Mouse (Mus musculus) brain, embryonic 14.5 days (tissue): ENCODE measurements at regions not wholly inside any gene's neighbourhood (a gene's known extent, or its start where the extent isn't known, plus 50 kb on each side); places are given as distances from the start of the nearest gene placed in this dataset.

Experiments used
- CTCF ChIP-seq: fragments of 200-500 bp; IDR thresholded peaks from 2 replicates; pipeline ENCODE4 v1.5.1; 2012; ENCODE audit warnings: inconsistent platforms, mild to moderate bottlenecking, moderate library complexity, borderline replicate concordance; ENCODE audit not compliant: insufficient read depth, insufficient read length; ENCODE audit errors: extremely low read depth
- POLR2A ChIP-seq: fragments of 200-500 bp; IDR thresholded peaks from 2 replicates; pipeline ENCODE4 v1.6.1; 2012; ENCODE audit warnings: mild to moderate bottlenecking, inconsistent platforms, borderline replicate concordance; ENCODE audit not compliant: poor library complexity, insufficient read depth, insufficient read length, severe bottlenecking; ENCODE audit errors: extremely low read depth

- TF ChIP-seq POLR2A (no peak), CTCF (no peak)
Measured at GRCm38 (mm10) chr1:137703882-137704281, 471.6 kb downstream of the Ptprc start.
